Mouse (Mus musculus) CH12.LX (cell line): Measurements from ENCODE around the gene Map4k5. TPM values are rescaled to one million over a fixed set of nuclear protein-coding genes. Genes with fewer than 3 reads are reported as not detected.

Source experiments
- DNase-seq: peaks from one replicate; pipeline ENCODE4 v3.0.0-alpha.2; 2013; ENCODE audit errors: extremely low read depth
- H3K27ac ChIP-seq: 2 replicates; pipeline ENCODE4 v1.5.1; 2012; ENCODE audit warnings: low read depth, mild to moderate bottlenecking, control low read depth, moderate library complexity; ENCODE audit not compliant: insufficient read depth
- H3K27me3 ChIP-seq: replicated peaks from 2 replicates; pipeline ENCODE3; 2012; ENCODE audit warnings: inconsistent platforms
- H3K36me3 ChIP-seq, 2 experiments: replicated peaks in 1 of 2; 2 replicates each; pipeline versions ENCODE3 to v1.6.1; 2012; ENCODE audit warnings: inconsistent platforms in 1 of 2, low read length in 1 of 2, mild to moderate bottlenecking in 1 of 2, mixed read lengths in 1 of 2, moderate library complexity in 1 of 2; ENCODE audit not compliant: control insufficient read depth in 1 of 2, insufficient read depth in 1 of 2
- H3K4me1 ChIP-seq, 2 experiments: 2 replicates each; pipeline ENCODE4 v1.6.1; 2012; ENCODE audit warnings: inconsistent platforms in 1 of 2, moderate library complexity in 1 of 2; ENCODE audit not compliant: insufficient read depth in 2 of 2, control insufficient read depth in 1 of 2
- H3K4me2 ChIP-seq: 2 replicates; pipeline ENCODE4 v1.6.1; 2012; ENCODE audit warnings: low read depth, mild to moderate bottlenecking, control low read depth; ENCODE audit not compliant: poor library complexity, insufficient read depth, severe bottlenecking
- H3K4me3 ChIP-seq, 3 experiments: fragments of 150-350 bp in 1 of 3; sonication (generic) in 1 of 3; replicated peaks in 1 of 3; 2 replicates each; pipeline versions ENCODE3 to v1.5.1; 2011 to 2012; ENCODE audit warnings: low read depth in 2 of 3, low read length in 2 of 3, mild to moderate bottlenecking in 2 of 3, moderate library complexity in 2 of 3, control low read depth in 1 of 3, improper control_type of control experiment in 1 of 3, inconsistent platforms in 1 of 3, mixed read lengths in 1 of 3; ENCODE audit not compliant: poor library complexity in 1 of 3
- H3K79me2 ChIP-seq: replicated peaks from 2 replicates; pipeline ENCODE4 v1.6.1; 2012; ENCODE audit warnings: mild to moderate bottlenecking, moderate library complexity; ENCODE audit not compliant: control insufficient read depth, poor library complexity, insufficient read depth, severe bottlenecking; ENCODE audit errors: extremely low read depth
- H3K9ac ChIP-seq: 2 replicates; pipeline ENCODE4 v1.6.1; 2012; ENCODE audit warnings: low read depth, mild to moderate bottlenecking, control low read depth, moderate library complexity; ENCODE audit not compliant: insufficient read depth
- H3K9me3 ChIP-seq: replicated peaks from 2 replicates; pipeline ENCODE3; 2012; ENCODE audit warnings: low read length, inconsistent platforms, mixed read lengths
- BHLHE40 ChIP-seq: IDR thresholded peaks from 2 replicates; pipeline ENCODE4 v1.6.1; 2011; ENCODE audit warnings: mild to moderate bottlenecking, low read depth, low read length, improper control_type of control experiment
- CTCF ChIP-seq, 2 experiments: IDR thresholded peaks in 1 of 2; conservative IDR thresholded peaks in 1 of 2; 2 replicates each; pipeline ENCODE4 v1.5.1; 2011 to 2012; ENCODE audit warnings: low read depth in 2 of 2, low read length in 2 of 2, improper control_type of control experiment in 1 of 2, inconsistent platforms in 1 of 2, mild to moderate bottlenecking in 1 of 2, moderate library complexity in 1 of 2
- EP300 ChIP-seq: IDR thresholded peaks from 2 replicates; pipeline ENCODE4 v1.6.1; 2011; ENCODE audit warnings: low read length, improper control_type of control experiment
- GABPA ChIP-seq: IDR thresholded peaks from 2 replicates; pipeline ENCODE4 v1.6.1; 2012; ENCODE audit warnings: low read depth, low read length, improper control_type of control experiment, inconsistent platforms; ENCODE audit not compliant: insufficient replicate concordance
- HCFC1 ChIP-seq: IDR thresholded peaks from 2 replicates; pipeline ENCODE4 v1.6.1; 2012; ENCODE audit warnings: low read depth, mild to moderate bottlenecking, inconsistent platforms, low read length, improper control_type of control experiment
- IRF4 ChIP-seq: IDR thresholded peaks from 2 replicates; pipeline ENCODE4 v1.6.1; 2014; ENCODE audit warnings: low read depth, mild to moderate bottlenecking, inconsistent platforms, low read length, improper control_type of control experiment
- JUN ChIP-seq: IDR thresholded peaks from 2 replicates; pipeline ENCODE4 v1.6.1; 2011; ENCODE audit warnings: low read depth, mild to moderate bottlenecking, low read length, improper control_type of control experiment, moderate library complexity; ENCODE audit not compliant: insufficient read depth
- MAFK ChIP-seq: IDR thresholded peaks from 2 replicates; pipeline ENCODE4 v1.6.1; 2011; ENCODE audit warnings: low read length, improper control_type of control experiment; ENCODE audit not compliant: insufficient replicate concordance
- MAZ ChIP-seq: IDR thresholded peaks from 2 replicates; pipeline ENCODE4 v1.6.1; 2012; ENCODE audit warnings: low read depth, mild to moderate bottlenecking, inconsistent platforms, low read length, improper control_type of control experiment, moderate library complexity
- MXI1 ChIP-seq: IDR thresholded peaks from 2 replicates; pipeline ENCODE4 v1.6.1; 2011; ENCODE audit warnings: mild to moderate bottlenecking, low read depth, low read length, improper control_type of control experiment
- NELFE ChIP-seq: IDR thresholded peaks from 2 replicates; pipeline ENCODE4 v1.6.1; 2011; ENCODE audit warnings: low read depth, low read length, improper control_type of control experiment
- POLR2A ChIP-seq: IDR thresholded peaks from 2 replicates; pipeline ENCODE4 v1.6.1; 2011; ENCODE audit warnings: low read depth, mild to moderate bottlenecking, improper control_type of control experiment, low read length
- POLR2AphosphoS2 ChIP-seq: IDR thresholded peaks from 2 replicates; pipeline ENCODE4 v1.6.1; 2011; ENCODE audit warnings: low read depth, low read length, improper control_type of control experiment
- RAD21 ChIP-seq: IDR thresholded peaks from 2 replicates; pipeline ENCODE4 v1.6.1; 2011; ENCODE audit warnings: low read depth, mild to moderate bottlenecking, low read length, improper control_type of control experiment, moderate library complexity
- SIN3A ChIP-seq: IDR thresholded peaks from 2 replicates; pipeline ENCODE4 v1.6.1; 2012; ENCODE audit warnings: low read length, improper control_type of control experiment, inconsistent platforms
- SMC3 ChIP-seq: IDR thresholded peaks from 2 replicates; pipeline ENCODE4 v1.6.1; 2011; ENCODE audit warnings: low read depth, low read length, improper control_type of control experiment
- TCF12 ChIP-seq: IDR thresholded peaks from 2 replicates; pipeline ENCODE4 v1.6.1; 2014; ENCODE audit warnings: low read depth, mild to moderate bottlenecking, inconsistent platforms, low read length, improper control_type of control experiment
- UBTF ChIP-seq: IDR thresholded peaks from 2 replicates; pipeline ENCODE4 v1.6.1; 2012; ENCODE audit warnings: low read depth, mild to moderate bottlenecking, inconsistent platforms, low read length, improper control_type of control experiment, moderate library complexity
- USF1 ChIP-seq: IDR thresholded peaks from 2 replicates; pipeline ENCODE4 v1.6.1; 2014; ENCODE audit warnings: low read depth, mild to moderate bottlenecking, inconsistent platforms, low read length, improper control_type of control experiment
- ZC3H11A ChIP-seq: IDR thresholded peaks from 2 replicates; pipeline ENCODE4 v1.6.1; 2012; ENCODE audit warnings: low read depth, mild to moderate bottlenecking, inconsistent platforms, low read length, improper control_type of control experiment
- ZKSCAN1 ChIP-seq: IDR thresholded peaks from 2 replicates; pipeline ENCODE4 v1.6.1; 2012; ENCODE audit warnings: low read depth, inconsistent platforms, low read length, improper control_type of control experiment, borderline replicate concordance
- ZMIZ1 ChIP-seq: IDR thresholded peaks from 2 replicates; pipeline ENCODE4 v1.6.1; 2012; ENCODE audit warnings: low read depth, mild to moderate bottlenecking, inconsistent platforms, low read length, improper control_type of control experiment
- dilution Hi-C: fragments of 300-500 bp; cut with MboI; formaldehyde crosslinking; loops from 2 replicates; pipeline ENCODE4 v1.14.3; 2020; ENCODE audit warnings: low sequenced_read_pairs; ENCODE audit not compliant: extremely low pct_unique_long_range_greater_than_20kb, extremely low pct_ligation_motif_present
- in situ Hi-C: fragments of 300-500 bp; cut with MboI; formaldehyde crosslinking; loops from 3 replicates; pipeline ENCODE4 v1.14.3; 2019; ENCODE audit warnings: low sequenced_read_pairs, low pct_ligation_motif_present, low pct_unique_long_range_greater_than_20kb, mixed read lengths
- polyA plus RNA-seq: library from polyadenylated mRNA; unstranded; fragments of >175 nt; gene quantifications from 2 replicates; pipeline ENCODE4 v1.2.1, GENCODE M21; 2012; ENCODE audit warnings: low read depth; ENCODE audit not compliant: insufficient read length
- total RNA-seq, 2 experiments: library from RNA; depleted of rRNA; stranded (reverse); fragments of 300-350 nt in 1 of 2; fragments of >200 nt in 1 of 2; gene quantifications; 2 replicates each; pipeline ENCODE4 v1.2.3; 2012 to 2014

Map4k5 gene
- total and polyA plus RNA-seq, 3 experiments = 7.8 to 13.5 (median 12.5) TPM

- no peak for TF ChIP-seq CTCF (conservative IDR thresholded peaks at IDR 0.05 in 1 of 2, IDR thresholded peaks at IDR 0.05 in 1 of 2; ENCODE audit: low read depth in 2 of 2, low read length in 2 of 2)
- no peak for TF ChIP-seq MXI1
- no peak for TF ChIP-seq NELFE
- TF ChIP-seq ZMIZ1 = no peak
- H3K27me3 ChIP-seq = no peaks in the 10 kb centered on the region
- H3K9ac ChIP-seq = no peak overlapping the region
- dilution Hi-C loops (no loop called here), in situ Hi-C loops (no loop called here)
- no peaks in the 10 kb centered on the region for H3K9me3 ChIP-seq
- no peaks in the 10 kb centered on the region for H3K4me1 ChIP-seq
- no peak overlapping the region for H3K4me3 ChIP-seq
- H3K36me3 ChIP-seq = peaks cover 26 to 69% of the 10 kb centered on the region in 2 experiments
- no peaks in the 10 kb centered on the region for H3K79me2 ChIP-seq
- no peak for DNase-seq
- H3K4me2 ChIP-seq = no peak overlapping the region
- H3K27ac ChIP-seq = no peak overlapping the region
Observed at GRCm38 (mm10) chr12:69811976-69812375, 81.0 kb downstream of the Map4k5 start.

- Histone ChIP-seq H3K4me1 (no peaks in the 10 kb centered on the region), H3K79me2 (no peaks in the 10 kb centered on the region), H3K27ac (no peak overlapping the region), H3K4me3 (no peak overlapping the region)
- TF ChIP-seq USF1 (no peak), IRF4 (no peak), EP300 (no peak), JUN (no peak), POLR2A (no peak), HCFC1 (no peak), SIN3A (no peak), ZKSCAN1 (no peak), POLR2AphosphoS2 (no peak), BHLHE40 (no peak), MAZ (no peak), TCF12 (no peak), GABPA (no peak), RAD21 (no peak), SMC3 (no peak), CTCF (conservative IDR thresholded peaks at IDR 0.05 in 1 of 2, IDR thresholded peaks at IDR 0.05 in 1 of 2; ENCODE audit: low read depth in 2 of 2, low read length in 2 of 2) (no peak), MAFK (no peak), ZC3H11A (no peak), UBTF (no peak)
- TF ChIP-seq, all 38 proteins: peak for 0
- DNase-seq = no peak
- in situ Hi-C loops = no loop called here
- H3K36me3 ChIP-seq = peaks cover 19 to 60% of the 10 kb centered on the region in 2 experiments
- dilution Hi-C loops = no loop called here
- no peak overlapping the region for H3K4me2 ChIP-seq
- no peak overlapping the region for H3K9ac ChIP-seq
- no peaks in the 10 kb centered on the region for H3K27me3 ChIP-seq
- H3K9me3 ChIP-seq = no peaks in the 10 kb centered on the region
Observed at GRCm38 (mm10) chr12:69809439-69809838, 83.6 kb downstream of the Map4k5 start.
